Mouse (Mus musculus) forebrain, embryonic 14.5 days (tissue): ENCODE results near the gene Pex6. TPM values are rescaled to one million over a fixed set of nuclear protein-coding genes. Genes with fewer than 3 reads are reported as not detected.

ENCODE experiments used
- ATAC-seq: fragments of 200-750 bp; cut with Nextera tagmentation; 2 replicates; pipeline ENCODE4 v1.8.0; 2017; ENCODE audit warnings: mild to moderate bottlenecking, moderate library complexity
- DNase-seq: peaks from one replicate; pipeline ENCODE4 v3.0.0-alpha.2; 2015; ENCODE audit warnings: low spot score
- H3K27ac ChIP-seq: fragments of 300-500 bp; sonication (generic); 2 replicates; pipeline ENCODE4 v1.5.1; 2014; ENCODE audit warnings: low read depth, mild to moderate bottlenecking, control low read depth, low read length, moderate library complexity
- H3K27me3 ChIP-seq: fragments of 300-500 bp; sonication (generic); replicated peaks from 2 replicates; pipeline ENCODE4 v1.6.1; 2014; ENCODE audit warnings: low read length, control low read depth, mixed read lengths; ENCODE audit not compliant: control insufficient read depth, insufficient read depth
- H3K36me3 ChIP-seq: fragments of 300-500 bp; sonication (generic); 2 replicates; pipeline ENCODE4 v1.6.1; 2014; ENCODE audit warnings: low read length, control low read depth; ENCODE audit not compliant: control insufficient read depth, insufficient read depth
- H3K4me1 ChIP-seq: fragments of 300-500 bp; sonication (generic); 2 replicates; pipeline ENCODE4 v1.6.1; 2014; ENCODE audit warnings: antibody characterized with exemption, low read length, control low read depth; ENCODE audit not compliant: control insufficient read depth, insufficient read depth
- H3K4me2 ChIP-seq: fragments of 300-500 bp; sonication (generic); 2 replicates; pipeline ENCODE4 v1.6.1; 2014; ENCODE audit warnings: mild to moderate bottlenecking, control low read depth, low read length
- H3K4me3 ChIP-seq: fragments of 300-500 bp; sonication (generic); 2 replicates; pipeline ENCODE4 v1.5.1; 2014; ENCODE audit warnings: low read depth, low read length, control low read depth
- H3K9ac ChIP-seq: fragments of 300-500 bp; sonication (generic); 2 replicates; pipeline ENCODE4 v1.6.1; 2014; ENCODE audit warnings: mild to moderate bottlenecking, low read length, control low read depth, moderate library complexity
- H3K9me3 ChIP-seq: fragments of 300-500 bp; sonication (generic); replicated peaks from 2 replicates; pipeline ENCODE4 v1.6.1; 2016; ENCODE audit warnings: low read length, control low read depth, mixed read lengths; ENCODE audit not compliant: control insufficient read depth
- WGBS: fragments of 180-500 bp; shearing (Covaris S2); extraction: QIAGEN DNeasy Blood & Tissue Kit; methylation state at CpG from one replicate; pipeline ENCODE4 v1.1.7; 2014; 5-methylcytosine and 5-hydroxymethylcytosine counted together
- polyA plus RNA-seq: library from polyadenylated mRNA; unstranded; fragments of >200 nt; fragmentation: Nextera tagmentation; extraction: Ambion mirVana; gene quantifications from 2 replicates; pipeline ENCODE4 v1.2.1, GENCODE M21; 2014

Gene Pex6
- polyA plus RNA-seq, 1 experiment from 2014 or later, result 17.6 TPM

GRCm38 (mm10) chr17:46736160-46736559, 24.9 kb downstream of the Pex6 start:
- no peak overlapping the region for H3K27ac ChIP-seq
- no peaks in the 10 kb centered on the region for H3K4me1 ChIP-seq
- no peak for DNase-seq
- no peaks in the 10 kb centered on the region for H3K27me3 ChIP-seq
- H3K9ac ChIP-seq, result no peak overlapping the region
- no peak for ATAC-seq
- peaks cover 28% of the 10 kb centered on the region; the same call in 1 of the 2 replicates for H3K36me3 ChIP-seq
- no peaks in the 10 kb centered on the region for H3K9me3 ChIP-seq
- H3K4me3 ChIP-seq, result no peak overlapping the region
- 63% methylated on average over 9 of the region's 10 CpGs for WGBS
- H3K4me2 ChIP-seq, result no peak overlapping the region

GRCm38 (mm10) chr17:46741305-46741704, 30.0 kb downstream of the Pex6 start:
- H3K27ac ChIP-seq, result no peak overlapping the region
- H3K9ac ChIP-seq, result no peak overlapping the region
- H3K9me3 ChIP-seq, result no peaks in the 10 kb centered on the region
- H3K4me2 ChIP-seq, result no peak overlapping the region
- WGBS, result over 99% methylated on average over 6 of the region's 6 CpGs
- H3K27me3 ChIP-seq, result no peaks in the 10 kb centered on the region
- no peak for DNase-seq
- H3K4me1 ChIP-seq, result no peaks in the 10 kb centered on the region
- ATAC-seq, result no peak
- no peak overlapping the region for H3K4me3 ChIP-seq
- peaks cover 41% of the 10 kb centered on the region for H3K36me3 ChIP-seq

GRCm38 (mm10) chr17:46742986-46743385, 31.7 kb downstream of the Pex6 start:
- H3K9me3 ChIP-seq, result no peaks in the 10 kb centered on the region
- H3K36me3 ChIP-seq, result peaks cover 39% of the 10 kb centered on the region
- no peaks in the 10 kb centered on the region for H3K27me3 ChIP-seq
- no peak overlapping the region for H3K9ac ChIP-seq
- no peak overlapping the region for H3K4me3 ChIP-seq
- ATAC-seq (no peak), DNase-seq (no peak)
- H3K27ac ChIP-seq, result no peak overlapping the region
- H3K4me1 ChIP-seq, result no peaks in the 10 kb centered on the region
- WGBS, result 89% methylated on average over 9 of the region's 9 CpGs
- H3K4me2 ChIP-seq, result no peak overlapping the region

- H3K9me3 ChIP-seq, result no peaks in the 10 kb centered on the region
- H3K36me3 ChIP-seq, result peaks cover 39% of the 10 kb centered on the region
- peaks cover under 1% of the 10 kb centered on the region for H3K4me1 ChIP-seq
- no peak overlapping the region for H3K4me3 ChIP-seq
- H3K27ac ChIP-seq, result no peak overlapping the region
- no peak overlapping the region for H3K9ac ChIP-seq
- no peaks in the 10 kb centered on the region for H3K27me3 ChIP-seq
- DNase-seq (no peak), ATAC-seq (no peak)
- no peak overlapping the region for H3K4me2 ChIP-seq
- 62% methylated on average over 2 of the region's 2 CpGs for WGBS
Observed at GRCm38 (mm10) chr17:46745506-46745905, 34.2 kb downstream of the Pex6 start.

GRCm38 (mm10) chr17:46747234-46747633, 36.0 kb downstream of the Pex6 start:
- 86% methylated on average over 8 of the region's 8 CpGs for WGBS
- H3K9ac ChIP-seq, result no peak overlapping the region
- DNase-seq, result no peak
- no peaks in the 10 kb centered on the region for H3K9me3 ChIP-seq
- H3K4me3 ChIP-seq, result no peak overlapping the region
- H3K36me3 ChIP-seq, result peaks cover 39% of the 10 kb centered on the region
- no peak overlapping the region for H3K4me2 ChIP-seq
- peaks cover 8% of the 10 kb centered on the region for H3K4me1 ChIP-seq
- no peaks in the 10 kb centered on the region for H3K27me3 ChIP-seq
- ATAC-seq, result no peak
- H3K27ac ChIP-seq, result no peak overlapping the region

- Histone ChIP-seq H3K27me3 (no peaks in the 10 kb centered on the region), H3K4me3 (no peak overlapping the region), H3K9me3 (no peaks in the 10 kb centered on the region), H3K27ac (no peak overlapping the region), H3K36me3 (peaks cover 35% of the 10 kb centered on the region), H3K4me2 (no peak overlapping the region), H3K4me1 (peaks cover 13% of the 10 kb centered on the region), H3K9ac (no peak overlapping the region)
- DNase-seq (no peak), ATAC-seq (no peak)
- WGBS, result 90% methylated on average over 2 of the region's 2 CpGs
Observed at GRCm38 (mm10) chr17:46747806-46748205, 36.5 kb downstream of the Pex6 start.

GRCm38 (mm10) chr17:46749282-46749681, 38.0 kb downstream of the Pex6 start:
- H3K4me1 ChIP-seq, result peaks cover 13% of the 10 kb centered on the region
- H3K27me3 ChIP-seq, result no peaks in the 10 kb centered on the region
- H3K9me3 ChIP-seq, result no peaks in the 10 kb centered on the region
- DNase-seq, result no peak
- H3K36me3 ChIP-seq, result peaks cover 25% of the 10 kb centered on the region
- H3K9ac ChIP-seq, result no peak overlapping the region
- WGBS, result 95% methylated on average over 5 of the region's 5 CpGs
- no peak overlapping the region for H3K27ac ChIP-seq
- ATAC-seq, result no peak
- no peak overlapping the region for H3K4me2 ChIP-seq
- no peak overlapping the region for H3K4me3 ChIP-seq

GRCm38 (mm10) chr17:46750580-46750979, 39.3 kb downstream of the Pex6 start:
- Histone ChIP-seq H3K4me3 (no peak overlapping the region), H3K9ac (peak overlapping the region; percentile 74), H3K9me3 (no peaks in the 10 kb centered on the region), H3K4me2 (peak overlapping the region; percentile 79), H3K27me3 (no peaks in the 10 kb centered on the region), H3K4me1 (peaks cover 13% of the 10 kb centered on the region), H3K36me3 (peaks cover 18% of the 10 kb centered on the region; the same call in 1 of the 2 replicates), H3K27ac (no peak overlapping the region)
- no peak for DNase-seq
- 91% methylated on average over 4 of the region's 4 CpGs for WGBS
- ATAC-seq, result no peak

- Histone ChIP-seq H3K27ac (peak overlapping the region; percentile 76), H3K4me2 (peak overlapping the region; percentile 79), H3K4me1 (peaks cover 13% of the 10 kb centered on the region), H3K4me3 (peak overlapping the region; percentile 77), H3K27me3 (no peaks in the 10 kb centered on the region), H3K9ac (peak overlapping the region; percentile 74), H3K9me3 (no peaks in the 10 kb centered on the region), H3K36me3 (peaks cover 12% of the 10 kb centered on the region; the same call in 1 of the 2 replicates)
- DNase-seq, result no peak
- no peak for ATAC-seq
- 32% methylated on average over 16 of the region's 16 CpGs for WGBS
Observed at GRCm38 (mm10) chr17:46751056-46751793, 40.0 kb downstream of the Pex6 start.
